Mouse (Mus musculus) small intestine, adult 2 months (tissue): ENCODE measurements around the gene Gstt3. TPM values are rescaled to one million over a fixed set of nuclear protein-coding genes. Genes with fewer than 3 reads are reported as not detected.
A peak's percentile ranks its signal among the peaks of the same experiment; 100 is the strongest.

ENCODE experiments used
- H3K27ac ChIP-seq: fragments of 200-500 bp; 2 replicates; pipeline ENCODE4 v1.5.1; 2012; ENCODE audit warnings: low read depth, low read length, control low read depth, inconsistent platforms; ENCODE audit not compliant: insufficient read depth
- H3K27me3 ChIP-seq: fragments of 200-500 bp; 2 replicates; pipeline ENCODE4 v1.6.1; 2012; ENCODE audit warnings: mild to moderate bottlenecking, moderate library complexity, low read length, inconsistent platforms; ENCODE audit not compliant: control insufficient read depth, insufficient read depth
- H3K36me3 ChIP-seq: fragments of 200-500 bp; 2 replicates; pipeline ENCODE4 v1.6.1; 2012; ENCODE audit warnings: mild to moderate bottlenecking, low read length, control low read depth, inconsistent platforms; ENCODE audit not compliant: control insufficient read depth, insufficient read depth
- H3K4me1 ChIP-seq: fragments of 200-500 bp; 2 replicates; pipeline ENCODE4 v1.6.1; 2012; ENCODE audit warnings: low read length, inconsistent platforms, mixed read lengths; ENCODE audit not compliant: control insufficient read depth, insufficient read depth, insufficient read length
- H3K4me3 ChIP-seq: fragments of 200-500 bp; 2 replicates; pipeline ENCODE4 v1.5.1; 2012; ENCODE audit warnings: low read depth, mild to moderate bottlenecking, control low read depth, inconsistent platforms, low read length, moderate library complexity
- CTCF ChIP-seq: fragments of 200-500 bp; IDR thresholded peaks from 2 replicates; pipeline ENCODE4 v1.5.1; 2012; ENCODE audit warnings: low read depth, mild to moderate bottlenecking, control low read depth, inconsistent platforms, low read length, moderate library complexity, mixed read lengths; ENCODE audit not compliant: insufficient replicate concordance, insufficient read length; ENCODE audit errors: extremely low read depth
- POLR2A ChIP-seq: fragments of 200-500 bp; IDR thresholded peaks from 2 replicates; pipeline ENCODE4 v1.6.1; 2012; ENCODE audit warnings: low read depth, mild to moderate bottlenecking, control low read depth, inconsistent platforms, low read length, moderate library complexity
- WGBS: fragments of 180-500 bp; shearing (Covaris S2); methylation state at CpG from one replicate; pipeline ENCODE4 v1.1.7; 2018; 5-methylcytosine and 5-hydroxymethylcytosine counted together
- polyA plus RNA-seq: library from polyadenylated mRNA; depleted of rRNA; stranded (reverse); fragments of >200 nt; gene quantifications from 2 replicates; pipeline ENCODE4 v1.2.3, GENCODE M21; 2012

The Gstt3 gene
- polyA plus RNA-seq, 1 experiment: 54.7 TPM

- Histone ChIP-seq H3K4me3 (no peak within 1 kb of the TSS), H3K27me3 (no peaks in the 10 kb centered on the region), H3K4me1 (no peaks in the 10 kb centered on the region; the same call in 1 of the 2 replicates), H3K27ac (no peak within 1 kb of the TSS), H3K36me3 (no peaks in the 10 kb centered on the region)
- 95% methylated on average over 2 of the region's 2 CpGs for WGBS
- TF ChIP-seq CTCF: no peak
- TF ChIP-seq POLR2A: no peak
These were observed 41.2 kb upstream of the Gstt3 start, which contains the start of gene Gstt4 for GRCm38 (mm10) chr10:75822443-75822842. Gstt4 (minus strand) TSS chr10:75822543.

- WGBS: 88% methylated on average over 5 of the region's 5 CpGs
- TF ChIP-seq POLR2A (no peak), CTCF (no peak)
- H3K4me3 ChIP-seq: no peak overlapping the region
- no peak overlapping the region for H3K27ac ChIP-seq
- H3K27me3 ChIP-seq: no peaks in the 10 kb centered on the region
- H3K4me1 ChIP-seq: no peaks in the 10 kb centered on the region
- no peaks in the 10 kb centered on the region for H3K36me3 ChIP-seq
These were observed 38.7 kb upstream of the Gstt3 start for GRCm38 (mm10) chr10:75819882-75820281.

GRCm38 (mm10) chr10:75818641-75819040, 37.4 kb upstream of the Gstt3 start:
- TF ChIP-seq CTCF (peak; percentile 34; the same call in 1 of the 2 replicates), POLR2A (no peak)
- no peaks in the 10 kb centered on the region for H3K4me1 ChIP-seq
- no peaks in the 10 kb centered on the region for H3K36me3 ChIP-seq
- WGBS: 58% methylated on average over 10 of the region's 10 CpGs
- no peak overlapping the region for H3K27ac ChIP-seq
- H3K27me3 ChIP-seq: no peaks in the 10 kb centered on the region
- H3K4me3 ChIP-seq: no peak overlapping the region

GRCm38 (mm10) chr10:75804217-75804616, 23.0 kb upstream of the Gstt3 start:
- Histone ChIP-seq H3K27ac (no peak overlapping the region), H3K4me3 (no peak overlapping the region), H3K27me3 (no peaks in the 10 kb centered on the region), H3K36me3 (no peaks in the 10 kb centered on the region), H3K4me1 (no peaks in the 10 kb centered on the region)
- WGBS: 51% methylated on average over 2 of the region's 2 CpGs
- TF ChIP-seq POLR2A (no peak), CTCF (no peak)

- WGBS: 3% methylated on average over 18 of the region's 18 CpGs
- Histone ChIP-seq H3K27ac (peak within 1 kb of the TSS; percentile 26), H3K27me3 (no peaks in the 10 kb centered on the region)
These were observed 17.0 kb upstream of the Gstt3 start, which contains the start of gene Gstt1 for GRCm38 (mm10) chr10:75798176-75798696. Gstt1 (minus strand) TSS chr10:75798584.

GRCm38 (mm10) chr10:75797619-75798175, 16.5 kb upstream of the Gstt3 start:
- H3K27me3 ChIP-seq: no peaks in the 10 kb centered on the region
- TF ChIP-seq CTCF (no peak), POLR2A (no peak; the same call in 1 of the 2 replicates)
- H3K27ac ChIP-seq: peak overlapping the region; percentile 26
- WGBS: under 1% methylated on average over 12 of the region's 12 CpGs
- peak overlapping the region; percentile 68 for H3K4me3 ChIP-seq
- H3K36me3 ChIP-seq: no peaks in the 10 kb centered on the region
- H3K4me1 ChIP-seq: peaks cover 13% of the 10 kb centered on the region

More at GRCm38 (mm10) chr10:75798176-75798696, 17.0 kb upstream of the Gstt3 start, which contains the start of gene Gstt1:
- Histone ChIP-seq H3K36me3 (no peaks in the 10 kb centered on the region), H3K4me1 (peaks cover 13% of the 10 kb centered on the region), H3K4me3 (peak within 1 kb of the TSS; percentile 68)
- TF ChIP-seq CTCF (no peak), POLR2A (no peak)

- H3K4me1 ChIP-seq: peaks cover 13% of the 10 kb centered on the region
- 51% methylated on average over 11 of the region's 11 CpGs for WGBS
- peak overlapping the region; percentile 68 for H3K4me3 ChIP-seq
- H3K36me3 ChIP-seq: no peaks in the 10 kb centered on the region
- H3K27me3 ChIP-seq: no peaks in the 10 kb centered on the region
- TF ChIP-seq POLR2A: no peak
- no peak overlapping the region for H3K27ac ChIP-seq
These were observed 15.7 kb upstream of the Gstt3 start for GRCm38 (mm10) chr10:75796731-75797516.
